In the genomic region with DNA sequence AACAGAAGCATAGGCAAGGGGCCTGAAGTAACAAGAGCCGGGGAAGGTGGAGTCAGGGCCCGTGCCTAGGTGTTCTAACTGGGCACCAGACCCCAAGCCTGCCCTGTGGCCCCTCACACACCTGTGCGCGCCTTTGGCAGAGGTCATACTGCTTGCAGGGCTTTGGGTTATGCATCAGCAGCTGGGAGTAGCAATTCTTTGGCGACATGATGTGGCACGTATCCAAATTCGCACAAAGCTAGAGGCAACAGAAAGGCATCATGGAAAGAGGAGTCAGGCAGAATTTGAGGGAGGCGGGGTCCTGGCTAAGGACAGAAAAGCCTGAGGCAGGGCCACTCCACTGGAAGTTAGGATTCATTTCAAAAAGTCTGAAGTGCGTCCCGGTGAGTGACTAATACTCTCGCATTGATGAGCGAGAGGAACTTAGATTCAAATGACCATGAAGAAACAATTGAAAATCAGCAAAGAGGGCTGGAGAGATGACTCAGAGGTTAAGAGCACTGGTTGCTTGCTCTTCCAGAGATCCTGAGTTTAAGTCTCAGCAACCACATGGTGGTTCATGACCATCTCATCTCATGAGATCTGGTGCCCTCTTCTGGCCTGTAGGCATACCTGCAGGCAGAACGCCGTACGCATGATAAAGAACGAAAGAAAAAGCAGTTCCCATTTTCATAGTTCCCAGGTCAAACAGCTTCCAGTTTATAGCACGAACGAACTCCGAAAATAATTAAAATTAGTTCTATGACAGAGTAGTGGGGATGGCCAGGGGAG, we compare ENCODE assay signal across 8 mouse cellular contexts. TPM values are rescaled to one million over a fixed set of nuclear protein-coding genes. Genes with fewer than 3 reads are reported as not detected.
DNase-seq lines count a peak whose midpoint lies in the region; ATAC-seq and TF ChIP-seq lines count a peak whose summit lies in the region.

No protein-coding gene starts in this region.

- DNase-seq in urinary bladder, postnatal 25 days (ENCODE audit: low spot score), result peak; percentile 52
- DNase-seq in urinary bladder, adult 2 months (ENCODE audit: low spot score), result no peak
- DNase-seq in cerebellum, adult 8-10 months, result peak; percentile 64
- peak; percentile 89 for DNase-seq in forebrain, postnatal 0 days
- DNase-seq in intestine, embryonic 14.5 days (ENCODE audit: low spot score), result peak; percentile 86
- peak; percentile 68 for DNase-seq in liver
- peak; percentile 36 to 67 for DNase-seq in thymus, postnatal 10 days (ENCODE audit: low spot score in 2 of 2)

- ATAC-seq in forebrain, postnatal 0 days, result peak; percentile 75
- ATAC-seq in intestine, embryonic 14.5 days (replicated peaks; ENCODE audit: low FRiP score, low TSS enrichment, low read depth), result no peak; the same call in 1 of the 2 replicates

- peak overlapping the region; percentile 16; the same call in 1 of the 2 replicates for H3K4me2 ChIP-seq in forebrain, postnatal 0 days (ENCODE audit: low read depth)
- peak overlapping the region; percentile 42 for H3K4me2 ChIP-seq in intestine, embryonic 14.5 days (ENCODE audit: low read length)
- peak overlapping the region; percentile 73 for H3K4me2 ChIP-seq in myocyte (ENCODE audit: low read depth)

- no peaks in the 10 kb centered on the region for H3K79me2 ChIP-seq in myocyte (ENCODE audit: control insufficient read depth, insufficient read depth)

- peaks cover 27% of the 10 kb centered on the region for H3K36me3 ChIP-seq in forebrain, postnatal 0 days (ENCODE audit: insufficient read depth)
- peaks cover 28% of the 10 kb centered on the region for H3K36me3 ChIP-seq in intestine, embryonic 14.5 days (ENCODE audit: control insufficient read depth, insufficient read depth, low read length)
- peaks cover 6% of the 10 kb centered on the region for H3K36me3 ChIP-seq in myocyte (ENCODE audit: control insufficient read depth, insufficient read depth)

- no peaks in the 10 kb centered on the region for H3K27me3 ChIP-seq in forebrain, postnatal 0 days (ENCODE audit: insufficient read depth, low read length)
- no peaks in the 10 kb centered on the region for H3K27me3 ChIP-seq in intestine, embryonic 14.5 days (replicated peaks; ENCODE audit: control insufficient read depth, insufficient read depth, low read length)
- no peaks in the 10 kb centered on the region for H3K27me3 ChIP-seq in myocyte (ENCODE audit: control insufficient read depth, insufficient read depth, insufficient read length)

- TF ChIP-seq CTCF in forebrain, postnatal 0 days (IDR thresholded peaks at IDR 0.05; ENCODE audit: low read depth), result peak; percentile 96

- no peak overlapping the region for H3K27ac ChIP-seq in forebrain, postnatal 0 days (ENCODE audit: low read depth, low read length)
- no peak overlapping the region for H3K27ac ChIP-seq in intestine, embryonic 14.5 days (ENCODE audit: low read depth)

- WGBS in forebrain, postnatal 0 days, result 33% methylated on average over 19 of the region's 19 CpGs
- WGBS in intestine, embryonic 14.5 days, result 37% methylated on average over 19 of the region's 19 CpGs

- no peak overlapping the region for H3K4me3 ChIP-seq in forebrain, postnatal 0 days (ENCODE audit: low read depth, low read length)
- H3K4me3 ChIP-seq in intestine, embryonic 14.5 days (ENCODE audit: low read depth, low read length), result no peak overlapping the region
- no peak overlapping the region for H3K4me3 ChIP-seq in myocyte

- no peak overlapping the region for H3K9ac ChIP-seq in forebrain, postnatal 0 days
- H3K9ac ChIP-seq in intestine, embryonic 14.5 days (ENCODE audit: low read length), result no peak overlapping the region

- no peaks in the 10 kb centered on the region for H3K4me1 ChIP-seq in forebrain, postnatal 0 days (ENCODE audit: insufficient read depth)
- H3K4me1 ChIP-seq in intestine, embryonic 14.5 days (replicated peaks; ENCODE audit: control insufficient read depth, insufficient read depth, low read length), result no peaks in the 10 kb centered on the region; the same call in 1 of the 2 replicates

- no peak for TF ChIP-seq POLR2A in myocyte (IDR thresholded peaks at IDR 0.05; ENCODE audit: insufficient read length, low read depth)

- no peak overlapping the region for H3ac ChIP-seq in myocyte (ENCODE audit: control insufficient read depth, insufficient read length)

- no peaks in the 10 kb centered on the region for H3K9me3 ChIP-seq in forebrain, postnatal 0 days (ENCODE audit: low read length)
- H3K9me3 ChIP-seq in intestine, embryonic 14.5 days (ENCODE audit: control insufficient read depth, low read length), result no peaks in the 10 kb centered on the region

TF ChIP-seq in myocyte, 11 proteins besides CTCF, POLR2A, EP300 and RAD21:
- TF ChIP-seq SRF (IDR thresholded peaks at IDR 0.05; ENCODE audit: control insufficient read depth, insufficient read length, low read depth), result no peak
- no peak for TF ChIP-seq MYOG (IDR thresholded peaks at IDR 0.05; ENCODE audit: control insufficient read depth in 1 of 3, insufficient read depth in 1 of 3, insufficient read length in 2 of 3, low read depth in 2 of 3)
- TF ChIP-seq TCF12 (IDR thresholded peaks at IDR 0.05; ENCODE audit: insufficient read depth, poor library complexity, severe bottlenecking), result no peak
- no peak for TF ChIP-seq TCF3 (IDR thresholded peaks at IDR 0.05; ENCODE audit: insufficient read length, low read depth)
- TF ChIP-seq CEBPB (IDR thresholded peaks at IDR 0.05; ENCODE audit: insufficient read depth, poor library complexity, severe bottlenecking), result no peak
- no peak for TF ChIP-seq REST (IDR thresholded peaks at IDR 0.05; ENCODE audit: insufficient read depth, insufficient read length)

RNA-seq across cellular contexts. Expression of a gene that starts 1.8 kb away (rescaled TPM):
- 5.6 and 6.5 TPM in 2 replicates for polyA plus RNA-seq in urinary bladder, adult 2 months (2012; rRNA removed)
- 0.69 and 2.3 TPM in 2 replicates for total RNA-seq in forebrain, postnatal 0 days (2014; rRNA removed)
- polyA plus RNA-seq in forebrain, postnatal 0 days (2015; fragmentation: Nextera tagmentation; extraction: Ambion mirVana), result 1.0 and 1.5 TPM in 2 replicates
- polyA plus RNA-seq in intestine, embryonic 14.5 days (2014; fragmentation: Nextera tagmentation; extraction: Ambion mirVana), result 2.2 and 2.4 TPM in 2 replicates
- polyA plus RNA-seq in myocyte (2012; fragmentation: generic; extraction: Trizol), result 0.40 TPM

RNA-seq across cellular contexts. Expression of a gene that starts 10.0 kb away (rescaled TPM):
- polyA plus RNA-seq in urinary bladder, adult 2 months (2012; rRNA removed), result 28.4 and 30.5 TPM in 2 replicates
- total RNA-seq in forebrain, postnatal 0 days (2014; rRNA removed), result 41.9 and 42.8 TPM in 2 replicates
- 59.9 and 67.0 TPM in 2 replicates for polyA plus RNA-seq in forebrain, postnatal 0 days (2015; fragmentation: Nextera tagmentation; extraction: Ambion mirVana)
- polyA plus RNA-seq in intestine, embryonic 14.5 days (2014; fragmentation: Nextera tagmentation; extraction: Ambion mirVana), result 55.5 and 60.0 TPM in 2 replicates
- 29.9 TPM for polyA plus RNA-seq in myocyte (2012; fragmentation: generic; extraction: Trizol)

RNA-seq across cellular contexts. Expression of a gene that starts 10.0 kb away (rescaled TPM):
- polyA plus RNA-seq in urinary bladder, adult 2 months (2012; rRNA removed), result 0.54 and 0.65 TPM in 2 replicates
- total RNA-seq in forebrain, postnatal 0 days (2014; rRNA removed), result 1.7 and 2.0 TPM in 2 replicates
- 0.40 and 1.0 TPM in 2 replicates for polyA plus RNA-seq in forebrain, postnatal 0 days (2015; fragmentation: Nextera tagmentation; extraction: Ambion mirVana)
- polyA plus RNA-seq in intestine, embryonic 14.5 days (2014; fragmentation: Nextera tagmentation; extraction: Ambion mirVana), result 0.26 TPM in 1 of 2 replicates, not detected in the other
- polyA plus RNA-seq in myocyte (2012; fragmentation: generic; extraction: Trizol), result 0.24 TPM

RNA-seq across cellular contexts. Expression of a gene that starts 11.4 kb away (rescaled TPM):
- 0.11 and 0.37 TPM in 2 replicates for polyA plus RNA-seq in urinary bladder, adult 2 months (2012; rRNA removed)
- not detected in 2 replicates for total RNA-seq in forebrain, postnatal 0 days (2014; rRNA removed)
- polyA plus RNA-seq in forebrain, postnatal 0 days (2015; fragmentation: Nextera tagmentation; extraction: Ambion mirVana), result 0.21 and 0.22 TPM in 2 replicates
- 0.78 and 0.96 TPM in 2 replicates for polyA plus RNA-seq in intestine, embryonic 14.5 days (2014; fragmentation: Nextera tagmentation; extraction: Ambion mirVana)
- 0.23 TPM for polyA plus RNA-seq in myocyte (2012; fragmentation: generic; extraction: Trizol)

RNA-seq across cellular contexts. Expression of a gene that starts 35.7 kb away (rescaled TPM):
- polyA plus RNA-seq in urinary bladder, adult 2 months (2012; rRNA removed), result 148 and 160 TPM in 2 replicates
- total RNA-seq in forebrain, postnatal 0 days (2014; rRNA removed), result 208 and 211 TPM in 2 replicates
- 34.9 and 37.8 TPM in 2 replicates for polyA plus RNA-seq in forebrain, postnatal 0 days (2015; fragmentation: Nextera tagmentation; extraction: Ambion mirVana)
- 61.2 and 63.0 TPM in 2 replicates for polyA plus RNA-seq in intestine, embryonic 14.5 days (2014; fragmentation: Nextera tagmentation; extraction: Ambion mirVana)
- 128 TPM for polyA plus RNA-seq in myocyte (2012; fragmentation: generic; extraction: Trizol)

Comparison
In these comparisons a context has a peak if more than half of its experiments do, and no peak if none do; other contexts are left out.
1. H3K4me2 ChIP-seq: peak in every context shown above with its lines; median percentile 73 in myocyte; 42 in intestine, embryonic 14.5 days; 16 in forebrain, postnatal 0 days.